Mouse (Mus musculus): ENCODE results near the gene Gaa. TPM values are rescaled to one million over a fixed set of nuclear protein-coding genes. Genes with fewer than 3 reads are reported as not detected.

The Gaa gene
- total and polyA plus RNA-seq, 3 experiments: 89.3 to 165 (median 102) TPM

DNA sequence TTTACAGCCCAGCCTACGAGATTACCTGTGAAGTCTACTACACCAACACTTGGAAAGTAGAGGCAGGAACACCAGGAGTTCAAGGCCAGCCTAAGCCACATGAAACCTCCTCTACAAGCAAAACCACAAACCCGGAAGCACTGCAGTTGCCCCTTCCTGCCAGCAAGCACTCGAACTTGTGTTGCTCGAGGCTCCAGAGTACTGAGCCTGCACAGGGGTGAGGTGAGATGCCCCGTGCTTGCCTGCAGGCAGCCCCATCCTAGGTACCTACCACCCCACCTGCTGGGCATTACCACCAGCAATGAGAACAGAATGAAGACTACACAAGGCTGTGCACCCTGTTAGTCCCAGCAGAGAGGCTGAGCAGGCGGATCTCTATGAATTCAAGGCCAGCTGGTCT, 30.3 kb downstream of the Gaa start:
- Histone ChIP-seq H3K79me2 (replicated peaks; ENCODE audit: control insufficient read depth, insufficient read depth, low read length) (peaks cover 5% of the 10 kb centered on the region; the same call in 1 of the 2 replicates), H3K36me3 (ENCODE audit: control insufficient read depth, insufficient read depth, low read length) (no peaks in the 10 kb centered on the region), H3K27me3 (ENCODE audit: control insufficient read depth, insufficient read depth, low read length) (no peaks in the 10 kb centered on the region), H3K4me3 (no peak overlapping the region), H3K27ac (no peak overlapping the region), H3K4me1 (ENCODE audit: control insufficient read depth, insufficient read depth, low read length) (peaks cover 4% of the 10 kb centered on the region), H3K9ac (ENCODE audit: low read depth, low read length) (no peak overlapping the region)
- TF ChIP-seq EP300 (IDR thresholded peaks at IDR 0.05; ENCODE audit: insufficient read depth, low read depth, low read length) (no peak), POLR2A (IDR thresholded peaks at IDR 0.05; ENCODE audit: insufficient read depth, low read depth, low read length) (no peak), CTCF (IDR thresholded peaks at IDR 0.05) (no peak)
- WGBS: 67% methylated on average over 6 of the region's 6 CpGs
- DNase-seq: no peak
- intact Hi-C loops (cut with DNase I): no loop called here

GRCm38 (mm10) chr11:119298917-119299316, 31.2 kb downstream of the Gaa start:
- Histone ChIP-seq H3K36me3 (ENCODE audit: control insufficient read depth, insufficient read depth, low read length) (no peaks in the 10 kb centered on the region), H3K27ac (peak overlapping the region; percentile 91), H3K4me3 (peak overlapping the region; percentile 94), H3K9ac (ENCODE audit: low read depth, low read length) (peak overlapping the region; percentile 86; the same call in 1 of the 2 replicates), H3K27me3 (ENCODE audit: control insufficient read depth, insufficient read depth, low read length) (no peaks in the 10 kb centered on the region), H3K4me1 (ENCODE audit: control insufficient read depth, insufficient read depth, low read length) (peaks cover 4% of the 10 kb centered on the region), H3K79me2 (replicated peaks; ENCODE audit: control insufficient read depth, insufficient read depth, low read length) (peaks cover 5% of the 10 kb centered on the region; the same call in 1 of the 2 replicates)
- no peak for DNase-seq
- 4% methylated on average over 7 of the region's 7 CpGs for WGBS
- intact Hi-C loops (cut with DNase I): no loop called here
- TF ChIP-seq EP300 (IDR thresholded peaks at IDR 0.05; ENCODE audit: insufficient read depth, low read depth, low read length) (no peak), CTCF (IDR thresholded peaks at IDR 0.05) (no peak), POLR2A (IDR thresholded peaks at IDR 0.05; ENCODE audit: insufficient read depth, low read depth, low read length) (no peak)

DNA sequence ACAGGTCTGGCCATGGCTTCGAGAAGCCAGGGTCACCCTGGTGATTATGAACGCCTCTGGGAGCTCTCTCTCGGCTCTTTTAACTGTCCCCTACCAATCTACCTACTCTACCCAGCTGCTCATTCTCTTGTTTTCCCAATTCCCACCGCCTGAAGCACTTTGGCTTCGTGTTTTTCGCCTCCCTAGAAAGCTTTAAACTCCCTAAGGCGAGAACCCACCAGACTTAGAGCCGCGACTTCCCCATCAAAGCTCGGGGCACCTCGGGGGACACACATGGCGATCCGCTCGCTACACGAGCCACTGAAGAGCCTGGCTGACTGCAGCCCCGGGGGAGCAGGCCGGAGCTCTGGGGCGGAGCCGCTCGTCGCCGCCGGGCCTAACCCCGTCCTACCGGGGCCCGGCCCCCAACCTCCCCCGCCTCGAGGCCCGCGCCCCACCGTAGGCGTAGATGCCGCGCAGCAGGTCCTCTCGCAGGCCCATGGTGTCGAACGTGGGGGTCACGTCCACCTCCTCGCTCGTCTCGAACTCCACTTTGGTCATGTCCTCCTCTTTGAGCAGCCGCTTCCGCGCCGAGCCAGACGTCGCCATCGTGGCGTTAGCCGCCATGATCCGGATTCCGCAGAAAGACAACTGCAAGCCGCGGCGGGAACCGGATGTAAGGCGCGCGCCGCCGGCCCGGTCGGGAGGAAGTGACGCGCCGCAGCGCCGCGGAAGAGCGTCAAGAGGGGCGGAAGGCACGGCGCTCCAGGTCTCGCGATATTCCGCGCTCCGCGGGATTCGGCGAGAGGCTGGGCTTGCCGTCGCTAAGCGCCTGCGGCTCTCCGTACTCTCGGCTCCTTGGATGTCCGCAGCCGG, 31.9 kb downstream of the Gaa start, which contains the start of gene Eif4a3:
TSS of gene Eif4a3 (minus strand) at position 699 of the 855 bp plus-strand sequence.
- Histone ChIP-seq H3K4me3 (peak within 1 kb of the TSS; percentile 94), H3K79me2 (replicated peaks; ENCODE audit: control insufficient read depth, insufficient read depth, low read length) (peaks cover 5% of the 10 kb centered on the region; the same call in 1 of the 2 replicates), H3K36me3 (ENCODE audit: control insufficient read depth, insufficient read depth, low read length) (no peaks in the 10 kb centered on the region), H3K27me3 (ENCODE audit: control insufficient read depth, insufficient read depth, low read length) (no peaks in the 10 kb centered on the region), H3K27ac (peak within 1 kb of the TSS; percentile 91), H3K4me1 (ENCODE audit: control insufficient read depth, insufficient read depth, low read length) (peaks cover 4% of the 10 kb centered on the region), H3K9ac (ENCODE audit: low read depth, low read length) (peak within 1 kb of the TSS; percentile 95)
- under 1% methylated on average over 89 of the region's 89 CpGs for WGBS
- intact Hi-C loops (cut with DNase I): no loop called here
- DNase-seq: peak; percentile 96 to 99
- peak; percentile 41; the same call in 1 of the 2 replicates for TF ChIP-seq EP300 (IDR thresholded peaks at IDR 0.05; ENCODE audit: insufficient read depth, low read depth, low read length)
- TF ChIP-seq POLR2A (IDR thresholded peaks at IDR 0.05; ENCODE audit: insufficient read depth, low read depth, low read length): peak; percentile 86
- no peak for TF ChIP-seq CTCF (IDR thresholded peaks at IDR 0.05)

DNA sequence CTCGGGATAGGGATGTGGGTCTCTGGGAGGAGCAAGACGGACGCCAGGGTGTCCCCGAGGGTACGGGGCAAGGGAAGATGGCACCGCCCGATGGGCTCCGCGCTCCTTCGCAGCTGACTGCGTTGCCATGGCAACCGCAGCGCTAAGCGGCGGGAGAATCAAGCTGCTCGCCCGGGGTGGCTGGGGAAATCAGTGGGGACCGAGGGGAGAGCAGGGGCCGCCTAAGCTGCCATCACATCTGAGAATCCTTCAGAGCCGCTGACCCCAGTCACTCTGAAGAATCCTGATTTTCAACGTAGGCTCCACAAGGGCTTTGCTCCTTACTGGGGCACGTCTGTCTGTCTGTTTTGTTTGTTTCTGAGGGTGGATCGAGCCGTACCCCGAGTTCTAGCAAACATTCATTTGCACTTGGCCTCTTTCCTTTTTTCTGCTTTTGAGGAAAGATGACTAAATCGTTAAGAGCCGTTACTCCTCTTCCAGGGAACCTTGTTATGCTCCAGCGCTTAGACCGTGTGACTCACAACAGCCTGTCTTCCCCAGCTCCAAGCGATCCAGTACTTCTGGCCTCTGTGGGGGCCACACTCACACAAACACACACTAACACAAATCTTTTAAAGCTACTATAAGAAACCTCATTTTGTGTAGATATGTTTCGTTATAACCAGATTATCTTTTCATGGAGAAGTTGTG, 32.7 kb downstream of the Gaa start:
- Histone ChIP-seq H3K4me3 (peak overlapping the region; percentile 94), H3K27ac (peak overlapping the region; percentile 91), H3K9ac (ENCODE audit: low read depth, low read length) (peak overlapping the region; percentile 95), H3K27me3 (ENCODE audit: control insufficient read depth, insufficient read depth, low read length) (no peaks in the 10 kb centered on the region), H3K36me3 (ENCODE audit: control insufficient read depth, insufficient read depth, low read length) (no peaks in the 10 kb centered on the region), H3K4me1 (ENCODE audit: control insufficient read depth, insufficient read depth, low read length) (peaks cover 4% of the 10 kb centered on the region), H3K79me2 (replicated peaks; ENCODE audit: control insufficient read depth, insufficient read depth, low read length) (peaks cover 5% of the 10 kb centered on the region; the same call in 1 of the 2 replicates)
- TF ChIP-seq POLR2A (IDR thresholded peaks at IDR 0.05; ENCODE audit: insufficient read depth, low read depth, low read length) (no peak), CTCF (IDR thresholded peaks at IDR 0.05) (no peak), EP300 (IDR thresholded peaks at IDR 0.05; ENCODE audit: insufficient read depth, low read depth, low read length) (no peak)
- DNase-seq: no peak
- WGBS: 2% methylated on average over 31 of the region's 31 CpGs
- intact Hi-C loops (cut with DNase I): no loop called here

DNA sequence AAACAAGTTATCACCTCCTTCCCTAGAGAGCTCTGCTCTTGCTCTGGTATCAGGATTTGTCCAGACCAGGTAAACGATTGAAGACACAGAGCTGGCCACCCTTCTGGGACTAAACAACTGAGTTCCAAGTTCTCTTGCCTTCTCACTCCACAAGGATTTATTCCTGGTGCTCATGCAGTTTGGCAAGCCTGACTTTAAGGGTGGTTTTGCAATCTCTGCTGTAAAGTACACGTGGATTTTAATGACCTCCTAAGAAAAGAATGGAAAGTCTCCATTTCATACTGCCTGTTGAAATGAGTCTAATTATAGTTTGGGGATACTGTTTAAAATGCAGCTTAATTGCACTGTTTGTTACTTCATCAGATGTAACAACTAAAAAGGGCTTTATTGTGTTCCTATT, 33.3 kb downstream of the Gaa start:
- intact Hi-C loops (cut with DNase I): no loop called here
- H3K4me3 ChIP-seq: no peak overlapping the region

More for the DNA sequence above, 33.3 kb downstream of the Gaa start:
- H3K27me3 ChIP-seq (ENCODE audit: control insufficient read depth, insufficient read depth, low read length): no peaks in the 10 kb centered on the region
- H3K4me1 ChIP-seq (ENCODE audit: control insufficient read depth, insufficient read depth, low read length): peaks cover 4% of the 10 kb centered on the region
- no peaks in the 10 kb centered on the region for H3K36me3 ChIP-seq (ENCODE audit: control insufficient read depth, insufficient read depth, low read length)
- WGBS: 20% methylated on average over 2 of the region's 2 CpGs
- TF ChIP-seq POLR2A (IDR thresholded peaks at IDR 0.05; ENCODE audit: insufficient read depth, low read depth, low read length): no peak
- no peak for TF ChIP-seq CTCF (IDR thresholded peaks at IDR 0.05)
- no peak for TF ChIP-seq EP300 (IDR thresholded peaks at IDR 0.05; ENCODE audit: insufficient read depth, low read depth, low read length)
- H3K27ac ChIP-seq: no peak overlapping the region
- DNase-seq: no peak
- H3K9ac ChIP-seq (ENCODE audit: low read depth, low read length): no peak overlapping the region
- H3K79me2 ChIP-seq (replicated peaks; ENCODE audit: control insufficient read depth, insufficient read depth, low read length): peaks cover 5% of the 10 kb centered on the region; the same call in 1 of the 2 replicates

Measured in heart, adult 2 months (tissue).